Mouse (Mus musculus) testis, adult 10 weeks (tissue): Measurements from ENCODE around the gene Cd96. TPM values are rescaled to one million over a fixed set of nuclear protein-coding genes. Genes with fewer than 3 reads are reported as not detected.

Experiments
- polyA plus RNA-seq: library from polyadenylated mRNA; stranded (reverse); fragments of 350-450 nt; fragmentation: Illumina TruSeq; extraction: RNeasy Lipid Tissue Mini Kit (QIAGEN cat#74804); gene quantifications from one replicate; pipeline ENCODE4 v1.2.3, GENCODE M21; 2014; ENCODE audit warnings: low read depth, low replicate concordance

The Cd96 gene
- polyA plus RNA-seq: 13.5 TPM

GRCm38 (mm10) chr16:46120020-46120419 is at the start of gene Cd96:
Gene Cd96, minus strand, starts transcription at chr16:46120251.

GRCm38 (mm10) chr16:46154832-46155231 is 34.8 kb upstream of the Cd96 start, which contains the start of gene Gm4737:
Gene Gm4737, minus strand, starts transcription at chr16:46155077.

DNA sequence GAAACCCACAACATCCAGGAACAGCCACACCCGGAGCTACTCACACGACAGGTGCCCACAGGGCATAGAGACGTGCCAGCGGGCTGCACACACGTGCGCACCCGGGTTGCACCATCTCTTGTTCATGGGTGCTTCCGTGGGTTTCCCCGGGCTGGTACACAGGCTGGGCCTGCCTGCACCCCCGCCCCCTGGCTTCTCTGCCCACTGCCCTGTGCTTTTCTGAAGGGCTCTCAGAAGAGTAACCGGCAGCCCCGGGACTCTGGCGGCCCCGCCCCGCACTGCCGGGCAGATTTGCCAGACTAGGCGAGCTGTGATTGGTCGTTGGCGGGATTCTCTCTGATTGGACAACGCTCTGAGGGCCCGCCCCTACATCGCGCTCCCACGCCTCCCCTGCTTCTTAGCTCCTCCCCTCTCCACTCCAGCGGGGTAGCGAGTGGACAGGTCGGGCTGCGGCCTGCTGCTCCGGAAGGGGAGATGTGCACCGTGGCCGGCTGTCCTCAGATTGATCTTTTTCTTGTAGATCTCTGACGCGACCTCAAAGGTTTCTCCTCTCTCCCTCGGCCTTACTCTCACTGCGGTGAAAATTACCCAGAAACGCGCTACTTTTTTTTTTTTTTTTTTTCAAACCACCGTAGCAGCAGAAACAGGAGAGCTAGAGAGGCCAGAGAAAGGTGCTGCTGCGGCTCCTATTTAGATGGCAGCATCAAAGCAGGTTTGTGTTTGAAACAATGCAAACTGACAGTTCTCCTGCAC is 109.7 kb downstream of the Cd96 start, which contains the start of gene Plcxd2:
Gene Plcxd2 (minus strand): TSS at position 66 of the 753 bp plus-strand sequence.

Other genes starting within 250 kb of the Cd96 start
- 3.8 TPM for gene Phldb2, start 166.7 kb downstream of the Cd96 start, polyA plus RNA-seq
- gene Plcxd2, start 110.0 kb downstream of the Cd96 start, polyA plus RNA-seq: 0.90 TPM
- gene Gm4737, start 34.8 kb upstream of the Cd96 start, polyA plus RNA-seq: 1.3 TPM